Mouse (Mus musculus) kidney, adult 2 months (tissue): ENCODE results near the gene Gm45623.

Experiments used
- CTCF ChIP-seq: fragments of 200-500 bp; conservative IDR thresholded peaks from 2 replicates; pipeline ENCODE4 v1.5.1; 2011; ENCODE audit warnings: low read depth, mild to moderate bottlenecking, control low read depth, low read length, moderate library complexity, mixed read lengths; ENCODE audit not compliant: insufficient read depth, insufficient read length
- POLR2A ChIP-seq: fragments of 200-500 bp; IDR thresholded peaks from one replicate; pipeline ENCODE4 v1.6.1; 2011; ENCODE audit warnings: low read depth, low read length, control low read depth

DNA sequence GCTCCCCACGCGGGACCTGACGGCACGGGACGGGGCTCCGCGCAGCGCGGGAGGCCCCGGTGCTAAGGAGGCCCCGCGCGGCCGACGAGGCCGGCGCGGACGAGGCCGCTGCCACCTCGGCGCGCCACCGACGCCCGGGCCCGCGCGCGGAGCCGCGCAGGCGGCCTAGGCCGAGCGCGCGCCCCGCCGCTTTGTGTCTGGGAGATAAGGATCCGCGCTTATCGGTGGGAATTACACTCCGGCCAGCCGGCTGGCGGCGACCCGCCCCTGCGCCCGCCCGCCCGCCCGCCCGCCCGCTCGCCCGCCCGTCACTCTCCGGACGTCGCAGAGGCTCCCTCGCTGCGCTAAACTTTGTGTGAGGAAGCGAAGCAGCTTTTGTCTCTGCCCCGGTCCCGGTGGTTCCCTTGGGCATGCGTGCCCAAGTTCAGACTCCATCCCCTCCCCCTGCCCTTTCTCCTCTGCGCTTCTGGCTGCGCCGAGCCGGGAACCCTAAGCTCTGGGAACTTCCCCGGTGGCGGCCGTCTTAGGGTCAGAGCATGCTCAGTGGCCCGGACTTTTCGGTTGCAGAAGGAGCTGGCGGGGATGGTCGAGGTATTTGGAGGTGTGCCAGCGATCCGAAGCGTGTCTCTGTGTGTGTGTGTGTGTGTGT lies 50.3 kb downstream of the Gm45623 start:
- peak; percentile 8 for TF ChIP-seq POLR2A
- TF ChIP-seq CTCF, result no peak
